Mouse (Mus musculus): Measurements from ENCODE around the gene Zpr1. TPM values are rescaled to one million over a fixed set of nuclear protein-coding genes. Genes with fewer than 3 reads are reported as not detected.
"Not testable (repeated sequence)": the region's sequence is repeated elsewhere in the genome, so short reads cannot be mapped to it uniquely, and the experiment has no call there.

The Zpr1 gene
- total RNA-seq, 2 experiments from 2014 or later: 14.6 to 18.1 TPM

GRCm38 (mm10) chr9:46257546-46257945, 15.3 kb upstream of the Zpr1 start:
- no peak for ATAC-seq (replicated peaks; ENCODE audit: low FRiP score, poor library complexity, severe bottlenecking)

GRCm38 (mm10) chr9:46259111-46259510, 13.8 kb upstream of the Zpr1 start:
- ATAC-seq (replicated peaks; ENCODE audit: low FRiP score, poor library complexity, severe bottlenecking): no peak

DNA sequence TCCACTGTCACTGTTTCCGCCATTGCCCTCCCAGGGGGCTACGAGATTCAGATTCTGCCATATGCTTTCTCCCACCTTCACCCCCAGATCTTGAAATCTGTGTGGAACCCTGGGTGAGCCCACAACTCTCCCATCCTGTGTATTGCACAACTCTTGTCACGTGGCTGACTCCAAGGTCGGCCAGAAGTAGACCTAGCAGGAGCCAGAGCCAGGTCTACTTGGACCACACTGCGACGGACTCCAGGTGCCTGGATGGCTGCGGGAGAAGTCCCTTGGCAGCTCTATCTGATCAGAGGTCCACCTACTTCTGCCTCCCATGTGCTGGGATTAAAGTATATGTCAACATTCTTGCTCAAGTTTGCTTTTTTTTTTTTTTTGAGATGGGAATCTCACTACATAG, 11.7 kb upstream of the Zpr1 start:
- no peak for ATAC-seq (replicated peaks; ENCODE audit: low FRiP score, poor library complexity, severe bottlenecking)

GRCm38 (mm10) chr9:46268343-46268873, 4.5 kb upstream of the Zpr1 start, which contains the start of gene Apoa5:
Gene Apoa5, plus strand, starts transcription at chr9:46268633.
- ATAC-seq (replicated peaks; ENCODE audit: low FRiP score, poor library complexity, severe bottlenecking): no peak

- no peak for ATAC-seq (replicated peaks; ENCODE audit: low FRiP score, poor library complexity, severe bottlenecking)
Observed at GRCm38 (mm10) chr9:46269125-46269524, 3.7 kb upstream of the Zpr1 start.

GRCm38 (mm10) chr9:46270782-46271181, 2.1 kb upstream of the Zpr1 start:
- no peak for ATAC-seq (replicated peaks; ENCODE audit: low FRiP score, poor library complexity, severe bottlenecking)

- ATAC-seq (replicated peaks; ENCODE audit: low FRiP score, poor library complexity, severe bottlenecking): 0 out of 2 replicates have a peak, but pooled peaks have one; percentile 20
Observed at GRCm38 (mm10) chr9:46272070-46272469, 794 bp upstream of the Zpr1 start.

DNA sequence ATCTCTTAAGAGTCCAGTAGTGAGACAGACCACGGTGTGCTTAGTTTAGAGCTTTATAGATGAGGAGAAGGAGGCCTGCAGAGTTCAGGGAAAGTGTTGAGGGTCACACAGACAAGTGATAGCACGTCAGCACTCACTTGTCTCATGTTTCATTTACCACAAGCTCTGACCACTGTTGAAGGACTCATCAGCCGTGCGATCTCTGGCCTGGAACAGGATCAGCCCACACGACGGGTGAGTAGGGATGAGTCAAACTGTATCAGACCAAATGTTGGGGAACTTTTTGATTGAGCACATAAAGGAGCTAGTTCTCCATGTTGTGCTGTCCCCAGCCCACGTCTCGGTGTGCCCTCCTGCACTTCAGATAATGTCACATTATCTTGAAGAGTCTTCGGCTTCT, 1.6 kb downstream of the Zpr1 start:
- no peak for ATAC-seq (replicated peaks; ENCODE audit: low FRiP score, poor library complexity, severe bottlenecking)

DNA sequence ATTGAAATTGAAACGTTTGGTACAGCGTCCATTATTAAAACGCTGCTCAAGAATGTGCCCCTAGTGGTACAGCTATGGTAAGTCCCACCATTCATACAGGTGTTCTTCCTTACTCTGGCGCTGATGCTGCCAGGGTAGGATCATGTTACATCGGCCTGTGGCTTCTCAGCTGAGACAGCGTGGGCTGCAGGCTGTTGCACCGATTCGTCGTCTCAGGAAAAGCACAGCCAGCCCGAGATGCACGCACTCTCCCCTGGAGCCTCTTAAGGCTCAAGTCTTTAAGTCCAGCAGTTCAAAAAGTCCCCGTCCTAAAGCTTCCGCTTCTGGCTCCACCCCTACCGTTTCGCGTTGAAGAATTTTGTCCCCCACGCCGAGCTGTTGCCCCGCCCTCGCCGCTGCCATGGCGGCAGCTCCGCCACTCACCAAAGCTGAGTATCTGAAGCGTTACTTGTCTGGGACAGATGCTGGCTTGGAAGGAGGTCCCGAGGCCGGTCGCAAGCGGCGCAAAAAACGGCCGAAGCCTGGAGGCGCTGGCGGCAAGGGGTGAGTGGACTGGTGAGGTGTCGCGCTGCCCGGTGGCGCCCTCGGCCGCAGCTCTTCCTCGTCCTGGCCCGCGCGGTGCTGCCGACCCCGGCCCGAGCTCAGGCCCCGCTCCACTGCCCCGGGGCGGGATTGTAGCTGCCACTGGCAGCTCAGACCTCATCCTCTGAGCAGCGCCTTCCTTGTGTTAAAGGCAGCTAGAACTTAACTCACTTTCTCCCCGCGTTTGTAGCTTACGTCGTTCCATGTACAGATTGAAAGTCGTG, 10.0 kb downstream of the Zpr1 start, which contains the start of gene Bud13:
Gene Bud13, plus strand, starts transcription at position 378 of the 806 bp plus-strand sequence.
- peak; percentile 98 for ATAC-seq (replicated peaks; ENCODE audit: low FRiP score, poor library complexity, severe bottlenecking)

DNA sequence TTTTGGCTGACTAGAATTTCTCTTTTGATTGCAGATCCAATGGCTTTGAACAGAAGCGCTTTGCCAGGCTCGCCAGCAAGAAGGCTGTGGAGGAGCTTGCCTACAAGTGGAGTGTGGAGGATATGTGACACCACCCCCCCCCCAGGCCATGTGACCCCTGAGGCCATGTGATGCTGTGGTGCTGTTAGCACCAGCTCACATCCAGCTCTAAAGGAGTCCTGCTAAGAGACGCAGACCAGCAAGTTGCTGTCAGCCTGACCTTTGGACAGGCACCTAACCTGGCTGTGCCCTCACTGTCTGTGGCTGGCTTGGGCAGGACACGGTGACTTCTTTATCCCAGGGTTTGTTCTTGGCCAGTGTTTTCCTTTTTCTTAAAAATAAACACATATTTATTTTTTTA, 25.5 kb downstream of the Zpr1 start:
- no peak for ATAC-seq (replicated peaks; ENCODE audit: low FRiP score, poor library complexity, severe bottlenecking)

GRCm38 (mm10) chr9:46302142-46302541, 29.3 kb downstream of the Zpr1 start:
- 0 out of 2 replicates have a peak, but pooled peaks have one; percentile 76 for ATAC-seq (replicated peaks; ENCODE audit: low FRiP score, poor library complexity, severe bottlenecking)

GRCm38 (mm10) chr9:46309121-46309520, 36.3 kb downstream of the Zpr1 start:
- ATAC-seq (replicated peaks; ENCODE audit: low FRiP score, poor library complexity, severe bottlenecking): no peak

- peak; percentile 89 for ATAC-seq (replicated peaks; ENCODE audit: low FRiP score, poor library complexity, severe bottlenecking)
Observed at GRCm38 (mm10) chr9:46314507-46314906, 41.6 kb downstream of the Zpr1 start.

- no peak for ATAC-seq (replicated peaks; ENCODE audit: low FRiP score, poor library complexity, severe bottlenecking)
Observed at GRCm38 (mm10) chr9:46314921-46315320, 42.1 kb downstream of the Zpr1 start.

DNA sequence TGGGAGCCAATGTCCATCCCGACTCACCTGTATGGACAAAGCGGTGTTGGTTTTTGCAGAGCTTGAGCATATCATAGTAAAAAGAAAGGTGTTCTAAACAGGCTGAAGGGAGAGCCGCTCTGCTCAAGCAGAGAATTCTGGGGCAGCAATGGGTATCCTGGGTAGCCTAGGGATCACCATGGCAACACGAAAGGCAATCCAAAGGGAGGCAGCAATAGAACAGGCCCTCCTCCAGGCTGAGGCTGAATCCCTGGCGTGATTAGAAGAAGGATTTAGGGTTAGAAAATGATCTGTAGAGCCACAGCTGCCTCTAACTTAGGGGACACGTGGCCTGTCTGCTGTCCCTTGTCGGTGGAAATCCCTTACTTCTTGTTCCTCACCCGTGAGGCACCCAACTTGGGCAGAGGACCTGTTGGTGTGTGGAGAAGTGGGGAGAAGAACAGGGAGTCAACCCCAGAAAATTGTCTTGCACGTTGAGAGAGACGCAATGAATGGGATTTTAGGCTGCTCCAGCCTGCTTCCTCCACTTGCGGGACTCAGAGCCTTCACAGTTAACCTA, 43.0 kb downstream of the Zpr1 start:
- ATAC-seq (replicated peaks; ENCODE audit: low FRiP score, poor library complexity, severe bottlenecking): no peak

DNA sequence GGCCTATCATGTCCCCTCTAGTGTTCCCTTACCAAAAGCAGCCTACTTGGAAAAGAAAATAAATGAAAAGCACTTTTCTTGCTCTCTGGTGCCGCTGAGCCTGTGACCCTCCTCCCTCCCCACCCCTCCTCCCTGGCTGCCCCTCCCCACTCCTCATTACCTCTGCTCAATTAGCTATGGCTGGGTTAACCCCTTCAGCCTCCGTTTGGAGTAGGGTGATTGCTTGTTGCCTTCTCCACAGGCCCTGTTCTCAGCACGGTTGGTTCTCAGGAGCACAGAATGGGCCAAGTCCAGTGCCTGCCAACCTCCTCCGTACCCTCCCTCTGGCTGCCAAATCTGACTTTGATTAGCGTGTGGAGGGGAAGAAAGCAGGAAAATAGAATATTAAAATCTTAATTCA, 43.5 kb downstream of the Zpr1 start:
- no peak for ATAC-seq (replicated peaks; ENCODE audit: low FRiP score, poor library complexity, severe bottlenecking)

- ATAC-seq (replicated peaks; ENCODE audit: low FRiP score, poor library complexity, severe bottlenecking): no peak
Observed at GRCm38 (mm10) chr9:46316909-46317308, 44.0 kb downstream of the Zpr1 start.

DNA sequence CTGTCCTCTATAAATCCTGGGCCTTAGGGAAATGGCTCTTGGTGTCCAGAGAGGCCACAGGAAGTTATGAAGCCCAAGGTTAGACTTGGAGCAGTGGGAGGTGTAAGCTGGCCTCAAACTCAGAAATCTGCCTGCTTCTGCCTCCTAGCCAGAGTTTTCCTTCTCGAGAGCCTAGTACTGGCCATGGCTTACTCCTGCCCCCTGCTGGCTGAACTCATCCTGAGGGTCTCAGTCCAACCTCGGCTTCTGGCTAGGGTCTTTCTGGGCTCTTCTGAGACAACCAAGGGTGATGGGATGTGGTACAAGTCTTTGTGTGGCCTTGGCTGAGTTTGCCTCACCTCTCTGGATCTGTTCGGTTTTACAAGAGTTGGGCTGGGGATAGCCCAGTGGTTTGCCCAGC, 45.1 kb downstream of the Zpr1 start:
- no peak for ATAC-seq (replicated peaks; ENCODE audit: low FRiP score, poor library complexity, severe bottlenecking)

DNA sequence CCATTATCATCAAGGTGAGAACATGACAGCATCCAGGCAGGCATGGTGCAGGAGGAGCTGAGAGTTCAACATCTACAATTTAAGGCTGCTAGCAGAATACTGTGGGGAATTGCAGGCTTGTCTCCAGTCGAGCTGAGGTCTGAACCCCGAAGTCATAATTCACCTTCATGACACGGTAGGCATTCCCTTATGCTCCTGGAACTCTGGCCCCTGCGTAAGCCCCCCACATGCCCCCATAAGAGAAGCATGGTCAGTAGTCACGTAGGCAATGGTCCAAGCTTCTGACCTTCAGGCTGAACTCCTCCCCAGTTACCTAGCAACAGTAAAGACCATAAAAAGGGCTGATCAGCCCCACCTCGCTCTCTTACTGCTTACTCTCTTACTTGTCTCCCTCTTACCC, 47.0 kb downstream of the Zpr1 start, which contains the start of gene 4931429L15Rik:
Gene 4931429L15Rik, minus strand, starts transcription at position 101 of the 400 bp plus-strand sequence.
- ATAC-seq (replicated peaks; ENCODE audit: low FRiP score, poor library complexity, severe bottlenecking): not testable (repeated sequence)

GRCm38 (mm10) chr9:46320461-46320860, 47.6 kb downstream of the Zpr1 start:
- no peak for ATAC-seq (replicated peaks; ENCODE audit: low FRiP score, poor library complexity, severe bottlenecking)

Measured in erythroblast, adult 5-6 weeks (primary cell).